Mouse (Mus musculus): ENCODE data around the gene Zrsr1. TPM values are rescaled to one million over a fixed set of nuclear protein-coding genes. Genes with fewer than 3 reads are reported as not detected.

Gene Zrsr1
- polyA plus RNA-seq, 1 experiment from 2014 or later: 4.8 TPM

GRCm38 (mm10) chr11:23020116-23020770 is 48.4 kb downstream of the Zrsr1 start:
- H3K36me3 ChIP-seq (replicated peaks; ENCODE audit: control insufficient read depth, insufficient read depth, low read depth, low read length): no peaks in the 10 kb centered on the region
- no peak overlapping the region for H3K4me2 ChIP-seq (ENCODE audit: low read depth, low read length)
- WGBS: 57% methylated on average over 24 of the region's 24 CpGs
- H3K9ac ChIP-seq (replicated peaks; ENCODE audit: low read length): 0 out of 2 replicates have a peak overlapping the region, but pooled peaks have one; percentile 2
- H3K4me3 ChIP-seq (ENCODE audit: low read depth, low read length): no peak overlapping the region
- no peak overlapping the region for H3K27ac ChIP-seq (replicated peaks; ENCODE audit: low read depth, low read length)
- H3K4me1 ChIP-seq (ENCODE audit: control insufficient read depth, insufficient read depth, low read length): no peaks in the 10 kb centered on the region
- DNase-seq (ENCODE audit: low spot score): no peak
- H3K9me3 ChIP-seq (replicated peaks; ENCODE audit: control insufficient read depth, low read length): no peaks in the 10 kb centered on the region
- no peak for ATAC-seq (replicated peaks; ENCODE audit: insufficient number of reproducible peaks, low FRiP score, low TSS enrichment, low read depth)
- H3K27me3 ChIP-seq (ENCODE audit: control insufficient read depth, insufficient read depth, low read length): no peaks in the 10 kb centered on the region

GRCm38 (mm10) chr11:23020841-23021240 is 49.0 kb downstream of the Zrsr1 start:
- no peaks in the 10 kb centered on the region for H3K9me3 ChIP-seq (replicated peaks; ENCODE audit: control insufficient read depth, low read length)
- 90% methylated on average over 14 of the region's 14 CpGs for WGBS
- H3K4me1 ChIP-seq (ENCODE audit: control insufficient read depth, insufficient read depth, low read length): no peaks in the 10 kb centered on the region
- ATAC-seq (replicated peaks; ENCODE audit: insufficient number of reproducible peaks, low FRiP score, low TSS enrichment, low read depth): no peak
- H3K4me2 ChIP-seq (ENCODE audit: low read depth, low read length): no peak overlapping the region
- H3K4me3 ChIP-seq (ENCODE audit: low read depth, low read length): no peak overlapping the region
- DNase-seq (ENCODE audit: low spot score): no peak
- H3K27me3 ChIP-seq (ENCODE audit: control insufficient read depth, insufficient read depth, low read length): no peaks in the 10 kb centered on the region
- H3K27ac ChIP-seq (replicated peaks; ENCODE audit: low read depth, low read length): no peak overlapping the region
- no peaks in the 10 kb centered on the region for H3K36me3 ChIP-seq (replicated peaks; ENCODE audit: control insufficient read depth, insufficient read depth, low read depth, low read length)
- H3K9ac ChIP-seq (replicated peaks; ENCODE audit: low read length): no peak overlapping the region

GRCm38 (mm10) chr11:23023155-23023554 is 51.4 kb downstream of the Zrsr1 start:
- Histone ChIP-seq H3K4me1 (ENCODE audit: control insufficient read depth, insufficient read depth, low read length) (no peaks in the 10 kb centered on the region), H3K4me3 (ENCODE audit: low read depth, low read length) (no peak overlapping the region), H3K27ac (replicated peaks; ENCODE audit: low read depth, low read length) (no peak overlapping the region), H3K4me2 (ENCODE audit: low read depth, low read length) (no peak overlapping the region), H3K9ac (replicated peaks; ENCODE audit: low read length) (no peak overlapping the region), H3K9me3 (replicated peaks; ENCODE audit: control insufficient read depth, low read length) (no peaks in the 10 kb centered on the region), H3K27me3 (ENCODE audit: control insufficient read depth, insufficient read depth, low read length) (no peaks in the 10 kb centered on the region), H3K36me3 (replicated peaks; ENCODE audit: control insufficient read depth, insufficient read depth, low read depth, low read length) (no peaks in the 10 kb centered on the region)
- no peak for ATAC-seq (replicated peaks; ENCODE audit: insufficient number of reproducible peaks, low FRiP score, low TSS enrichment, low read depth)
- WGBS: 93% methylated on average over 2 of the region's 2 CpGs
- no peak for DNase-seq (ENCODE audit: low spot score)

GRCm38 (mm10) chr11:23024169-23024568 is 52.4 kb downstream of the Zrsr1 start:
- no peak overlapping the region for H3K9ac ChIP-seq (replicated peaks; ENCODE audit: low read length)
- no peaks in the 10 kb centered on the region for H3K4me1 ChIP-seq (ENCODE audit: control insufficient read depth, insufficient read depth, low read length)
- 77% methylated on average over 3 of the region's 3 CpGs for WGBS
- H3K4me3 ChIP-seq (ENCODE audit: low read depth, low read length): no peak overlapping the region
- H3K36me3 ChIP-seq (replicated peaks; ENCODE audit: control insufficient read depth, insufficient read depth, low read depth, low read length): no peaks in the 10 kb centered on the region
- no peak overlapping the region for H3K4me2 ChIP-seq (ENCODE audit: low read depth, low read length)
- no peak for DNase-seq (ENCODE audit: low spot score)
- H3K27me3 ChIP-seq (ENCODE audit: control insufficient read depth, insufficient read depth, low read length): no peaks in the 10 kb centered on the region
- ATAC-seq (replicated peaks; ENCODE audit: insufficient number of reproducible peaks, low FRiP score, low TSS enrichment, low read depth): no peak
- no peak overlapping the region for H3K27ac ChIP-seq (replicated peaks; ENCODE audit: low read depth, low read length)
- H3K9me3 ChIP-seq (replicated peaks; ENCODE audit: control insufficient read depth, low read length): no peaks in the 10 kb centered on the region

Other genes starting within 250 kb of the Zrsr1 start
- 2.7 and 3.9 TPM in 2 replicates for gene B3gnt2, start 111.0 kb upstream of the Zrsr1 start, polyA plus RNA-seq (2014; fragmentation: Nextera tagmentation; extraction: Ambion mirVana)
- gene Gm28048, start 10.1 kb downstream of the Zrsr1 start, polyA plus RNA-seq (2014; fragmentation: Nextera tagmentation; extraction: Ambion mirVana): 9.5 and 9.8 TPM in 2 replicates
- gene Commd1, start 10.4 kb downstream of the Zrsr1 start, polyA plus RNA-seq (2014; fragmentation: Nextera tagmentation; extraction: Ambion mirVana): 402 and 452 TPM in 2 replicates
- 458 and 477 TPM in 2 replicates for gene Cct4, start 18.5 kb downstream of the Zrsr1 start, polyA plus RNA-seq (2014; fragmentation: Nextera tagmentation; extraction: Ambion mirVana)
- gene Fam161a, start 35.5 kb downstream of the Zrsr1 start, polyA plus RNA-seq (2014; fragmentation: Nextera tagmentation; extraction: Ambion mirVana): 2.5 and 4.1 TPM in 2 replicates